In genomic region chr14:101838231-101838839, GRCm38 (mm10) we compare ENCODE assay signal across 10 mouse cellular contexts.
DNase-seq lines count a peak whose midpoint lies in the region; TF ChIP-seq lines count a peak whose summit lies in the region.
"Had no signal": no experiment of that assay in that cellular context is flagged by ENCODE, and none has a peak within 500 bp of the region (broad histone marks: within the 10 kb centered on the region; RNA-seq: fewer than 3 reads in every experiment).

No protein-coding gene starts in this region.

- H3K4me1 ChIP-seq in hindbrain, embryonic 10.5 days (replicated peaks), result no peaks in the 10 kb centered on the region
- H3K4me1 ChIP-seq: neural tube, embryonic 12.5 days had no signal

- H3K36me3 ChIP-seq in hindbrain, embryonic 10.5 days, result no peaks in the 10 kb centered on the region
- H3K36me3 ChIP-seq: neural tube, embryonic 12.5 days had no signal

- peak overlapping the region; percentile 63 for H3K27ac ChIP-seq in gastrocnemius, adult 2 months
- H3K27ac ChIP-seq in hindbrain, embryonic 10.5 days, result no peak overlapping the region
- H3K27ac ChIP-seq: neural tube, embryonic 12.5 days had no signal

- no peak for DNase-seq in gastrocnemius, adult 2 months
- no peak for DNase-seq in gastrocnemius, adult 8-10 months (ENCODE audit: low spot score in 2 of 2)
- DNase-seq in right cerebral cortex, adult 18-20 months, result peak; percentile 67
- DNase-seq in right cerebral cortex, postnatal 36 days (ENCODE audit: low spot score in 2 of 2), result no peak
- DNase-seq in left cerebral cortex, postnatal 36 days (ENCODE audit: low spot score in 2 of 2), result peak; percentile 32 to 50
- no peak for DNase-seq in spleen, postnatal 4 days (ENCODE audit: low spot score in 2 of 2)
- DNase-seq in hindbrain, embryonic 10.5 days (ENCODE audit: low spot score), result no peak
- DNase-seq: heart, postnatal 4 days; thymus, postnatal 14 days had no signal

- 92% methylated on average over 7 of the region's 7 CpGs for WGBS in hindbrain, embryonic 10.5 days

- H3K9me3 ChIP-seq in hindbrain, embryonic 10.5 days, result no peaks in the 10 kb centered on the region
- H3K9me3 ChIP-seq: neural tube, embryonic 12.5 days had no signal

- H3K27me3 ChIP-seq in hindbrain, embryonic 10.5 days (ENCODE audit: insufficient read depth, poor library complexity, severe bottlenecking), result no peaks in the 10 kb centered on the region
- H3K27me3 ChIP-seq: neural tube, embryonic 12.5 days had no signal

- intact Hi-C loops in gastrocnemius, adult 2 months (cut with DNase I), result no loop called here
- intact Hi-C loops in left cerebral cortex, postnatal 36 days (cut with DNase I), result no loop called here

- peak overlapping the region; percentile 52 for H3K4me3 ChIP-seq in gastrocnemius, adult 2 months
- no peak overlapping the region for H3K4me3 ChIP-seq in hindbrain, embryonic 10.5 days
- H3K4me3 ChIP-seq: neural tube, embryonic 12.5 days had no signal

- no peak for TF ChIP-seq CTCF in gastrocnemius, adult 2 months (IDR thresholded peaks at IDR 0.05)

Comparison
In these comparisons a context has a peak if more than half of its experiments do, and no peak if none do; other contexts are left out.
1. DNase-seq: peak in right cerebral cortex, adult 18-20 months (single experiment) and left cerebral cortex, postnatal 36 days (2 of 2); none in gastrocnemius, adult 2 months (single experiment), gastrocnemius, adult 8-10 months (0 of 2), right cerebral cortex, postnatal 36 days (0 of 2), spleen, postnatal 4 days (0 of 2) and hindbrain, embryonic 10.5 days (single experiment).